Mouse (Mus musculus): ENCODE data around the gene B4galt7.

GRCm38 (mm10) chr13:55619328-55619727 lies 19.6 kb downstream of the B4galt7 start:
- TF ChIP-seq CTCF (IDR thresholded peaks at IDR 0.05; ENCODE audit: low read depth) (no peak), EP300 (IDR thresholded peaks at IDR 0.05; ENCODE audit: low read depth) (no peak)

All from heart, postnatal 0 days (tissue).